Mouse (Mus musculus): ENCODE measurements around the gene Ces1g. TPM values are rescaled to one million over a fixed set of nuclear protein-coding genes. Genes with fewer than 3 reads are reported as not detected.

Ces1g gene
- polyA plus RNA-seq, 1 experiment from 2014 or later, result not detected

- Histone ChIP-seq H3K27me3 (no peaks in the 10 kb centered on the region), H3K4me2 (replicated peaks) (no peak overlapping the region), H3K9me3 (replicated peaks) (no peaks in the 10 kb centered on the region), H3K4me1 (no peaks in the 10 kb centered on the region), H3K27ac (no peak overlapping the region), H3K4me3 (no peak overlapping the region), H3K36me3 (no peaks in the 10 kb centered on the region), H3K9ac (no peak overlapping the region)
- 79% methylated on average over 4 of the region's 4 CpGs for WGBS
- no peak for ATAC-seq (ENCODE audit: low FRiP score)
Observed at GRCm38 (mm10) chr8:93278176-93278805, 58.8 kb downstream of the Ces1g start.

GRCm38 (mm10) chr8:93274609-93275008 lies 62.5 kb downstream of the Ces1g start:
- no peak overlapping the region for H3K27ac ChIP-seq
- 85% methylated on average over 4 of the region's 4 CpGs for WGBS
- no peak for ATAC-seq (ENCODE audit: low FRiP score)
- no peaks in the 10 kb centered on the region for H3K36me3 ChIP-seq
- no peaks in the 10 kb centered on the region for H3K27me3 ChIP-seq
- H3K9me3 ChIP-seq (replicated peaks), result no peaks in the 10 kb centered on the region
- no peak overlapping the region for H3K4me3 ChIP-seq
- H3K4me1 ChIP-seq, result no peaks in the 10 kb centered on the region
- H3K4me2 ChIP-seq (replicated peaks), result no peak overlapping the region
- H3K9ac ChIP-seq, result no peak overlapping the region

DNA sequence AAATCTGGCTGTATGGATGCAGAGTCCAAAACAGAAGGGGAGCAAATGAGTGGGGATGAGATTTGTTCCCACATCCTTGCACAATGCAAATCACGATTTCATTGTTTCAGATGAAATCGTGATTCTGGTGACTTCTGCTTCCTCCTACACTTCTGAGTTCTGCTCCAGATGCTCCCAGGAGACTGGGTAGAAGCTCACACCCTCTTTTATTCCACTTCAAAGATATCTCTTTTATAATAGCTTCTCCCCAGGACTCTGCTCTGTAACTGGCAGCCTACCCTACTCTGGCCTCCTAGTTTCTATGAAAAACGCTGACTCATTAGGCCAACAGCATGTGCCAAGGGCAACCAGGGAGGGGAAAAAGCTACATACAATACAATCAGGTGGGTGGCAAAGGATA lies 63.8 kb downstream of the Ces1g start:
- Histone ChIP-seq H3K9me3 (replicated peaks) (no peaks in the 10 kb centered on the region), H3K36me3 (no peaks in the 10 kb centered on the region), H3K4me2 (replicated peaks) (no peak overlapping the region), H3K27me3 (no peaks in the 10 kb centered on the region), H3K4me1 (no peaks in the 10 kb centered on the region), H3K4me3 (no peak overlapping the region), H3K9ac (no peak overlapping the region), H3K27ac (no peak overlapping the region)
- no peak for ATAC-seq (ENCODE audit: low FRiP score)
- 81% methylated on average over 3 of the region's 3 CpGs for WGBS

DNA sequence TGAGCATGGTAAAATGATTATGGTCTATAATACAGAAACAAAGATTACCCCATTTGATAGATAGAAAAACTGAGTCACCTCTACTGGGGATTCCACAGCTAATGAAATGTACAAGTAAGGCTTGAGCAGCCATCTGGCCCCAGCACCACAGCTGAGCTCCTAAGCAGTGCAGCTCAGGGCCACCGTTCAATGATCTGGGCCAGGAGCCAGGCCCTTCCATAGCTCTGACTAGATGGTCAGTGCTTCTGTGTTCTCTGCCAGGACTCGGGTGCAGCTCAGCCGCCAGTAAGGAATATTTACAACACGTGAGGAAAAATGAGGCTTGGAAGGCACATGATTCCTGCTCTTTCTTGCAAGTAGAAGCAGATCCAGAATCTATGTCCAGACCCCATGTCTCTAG lies 64.4 kb downstream of the Ces1g start:
- H3K9ac ChIP-seq, result no peak overlapping the region
- WGBS, result 92% methylated on average over 4 of the region's 4 CpGs
- H3K4me2 ChIP-seq (replicated peaks), result no peak overlapping the region
- no peak for ATAC-seq (ENCODE audit: low FRiP score)
- no peak overlapping the region for H3K4me3 ChIP-seq
- no peaks in the 10 kb centered on the region for H3K27me3 ChIP-seq
- no peaks in the 10 kb centered on the region for H3K9me3 ChIP-seq (replicated peaks)
- H3K36me3 ChIP-seq, result no peaks in the 10 kb centered on the region
- H3K27ac ChIP-seq, result no peak overlapping the region
- H3K4me1 ChIP-seq, result no peaks in the 10 kb centered on the region

- ATAC-seq (ENCODE audit: low FRiP score), result no peak
- H3K9me3 ChIP-seq (replicated peaks), result no peaks in the 10 kb centered on the region
- H3K4me2 ChIP-seq (replicated peaks), result no peak overlapping the region
- H3K9ac ChIP-seq, result no peak overlapping the region
- no peaks in the 10 kb centered on the region for H3K36me3 ChIP-seq
- WGBS, result 80% methylated on average over 2 of the region's 2 CpGs
- H3K27ac ChIP-seq, result no peak overlapping the region
- no peak overlapping the region for H3K4me3 ChIP-seq
- no peaks in the 10 kb centered on the region for H3K4me1 ChIP-seq
- H3K27me3 ChIP-seq, result no peaks in the 10 kb centered on the region
Observed at GRCm38 (mm10) chr8:93261436-93261835, 75.7 kb downstream of the Ces1g start.

DNA sequence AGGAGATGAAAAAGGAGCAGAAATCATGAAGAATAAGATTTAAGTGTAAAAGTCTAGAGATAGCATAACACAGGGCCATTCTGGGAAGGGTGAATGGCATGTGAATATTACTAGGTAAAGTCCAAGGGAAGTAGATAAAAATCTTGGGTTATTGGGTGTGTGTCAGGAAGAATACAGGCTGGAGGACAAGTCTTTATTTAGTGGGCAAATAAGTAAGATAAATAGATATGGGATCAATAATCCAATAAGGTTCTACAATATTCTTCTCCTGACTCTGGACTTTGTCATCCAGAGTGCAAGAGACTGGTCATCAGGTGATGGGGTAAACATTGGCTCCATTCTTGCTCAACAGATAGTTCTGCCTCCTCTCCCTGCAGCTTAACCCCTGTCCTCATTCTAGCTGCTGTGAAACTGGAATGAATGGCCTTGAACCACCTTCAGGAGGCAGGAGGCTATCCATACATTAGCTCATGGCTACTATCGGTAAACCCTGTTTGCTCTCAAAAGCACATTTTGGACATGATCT lies 84.6 kb downstream of the Ces1g start:
- Histone ChIP-seq H3K4me2 (replicated peaks) (no peak overlapping the region), H3K27ac (no peak overlapping the region), H3K36me3 (no peaks in the 10 kb centered on the region), H3K4me3 (no peak overlapping the region), H3K9ac (no peak overlapping the region), H3K4me1 (no peaks in the 10 kb centered on the region), H3K27me3 (no peaks in the 10 kb centered on the region), H3K9me3 (replicated peaks) (no peaks in the 10 kb centered on the region)
- 95% methylated on average over 1 of the region's 1 CpGs for WGBS
- no peak for ATAC-seq (ENCODE audit: low FRiP score)

Other genes starting within 250 kb of the Ces1g start
- gene Ces1c, start 206.0 kb downstream of the Ces1g start, polyA plus RNA-seq (2016; fragmentation: Nextera tagmentation; extraction: Ambion mirVana), result not detected in 2 replicates
- 0.23 and 0.48 TPM in 2 replicates for gene Ces1d, start 139.5 kb downstream of the Ces1g start, polyA plus RNA-seq (2016; fragmentation: Nextera tagmentation; extraction: Ambion mirVana)
- not detected in 2 replicates for gene Ces1e, start 107.7 kb downstream of the Ces1g start, polyA plus RNA-seq (2016; fragmentation: Nextera tagmentation; extraction: Ambion mirVana)
- gene Ces1f, start 57.6 kb downstream of the Ces1g start, polyA plus RNA-seq (2016; fragmentation: Nextera tagmentation; extraction: Ambion mirVana), result not detected in 2 replicates
- not detected in 2 replicates for gene Ces1h, start 42.4 kb upstream of the Ces1g start, polyA plus RNA-seq (2016; fragmentation: Nextera tagmentation; extraction: Ambion mirVana)
- gene Ces5a, start 198.5 kb upstream of the Ces1g start, polyA plus RNA-seq (2016; fragmentation: Nextera tagmentation; extraction: Ambion mirVana), result 0.10 and 0.17 TPM in 2 replicates

Data from hindbrain, embryonic 12.5 days (tissue).